Mouse (Mus musculus): ENCODE data around the gene Senp3.

The Senp3 gene

DNA sequence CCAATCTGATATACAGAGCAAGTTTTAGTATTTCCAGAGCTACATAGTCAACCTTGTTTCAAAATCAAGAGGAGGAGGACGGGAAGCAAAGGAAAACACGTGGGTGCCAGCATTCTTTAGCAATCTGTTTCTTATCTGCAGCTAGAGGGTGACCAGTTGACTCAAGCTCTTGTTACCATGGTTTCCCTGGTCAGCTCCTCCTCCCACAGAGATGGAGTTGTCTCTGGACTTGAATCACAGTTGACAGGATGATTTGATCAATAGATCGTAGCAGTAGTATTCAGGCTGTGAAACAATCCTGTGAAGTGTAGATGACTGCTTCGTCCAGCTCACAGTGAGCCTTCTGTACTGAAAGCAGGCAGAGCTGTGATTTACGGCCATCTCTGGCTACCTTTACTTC is 34.0 kb upstream of the Senp3 start:
- no peaks in the 10 kb centered on the region for H3K36me3 ChIP-seq (ENCODE audit: insufficient read depth, low read length)
- peaks cover 72% of the 10 kb centered on the region for H3K4me1 ChIP-seq (replicated peaks; ENCODE audit: low read depth, low read length)
- no peaks in the 10 kb centered on the region for H3K27me3 ChIP-seq (ENCODE audit: insufficient read depth, low read length)
- H3K4me3 ChIP-seq (replicated peaks; ENCODE audit: low read length): peak overlapping the region; percentile 71; the same call in 1 of the 2 replicates
- TF ChIP-seq POU5F1 (IDR thresholded peaks at IDR 0.05; ENCODE audit: borderline replicate concordance, low read length) (no peak), NANOG (IDR thresholded peaks at IDR 0.05; ENCODE audit: borderline replicate concordance, low read length) (no peak), CTCF (conservative IDR thresholded peaks at IDR 0.05; ENCODE audit: low read length) (no peak)
- H3K9me3 ChIP-seq (ENCODE audit: low read length): no peaks in the 10 kb centered on the region

DNA sequence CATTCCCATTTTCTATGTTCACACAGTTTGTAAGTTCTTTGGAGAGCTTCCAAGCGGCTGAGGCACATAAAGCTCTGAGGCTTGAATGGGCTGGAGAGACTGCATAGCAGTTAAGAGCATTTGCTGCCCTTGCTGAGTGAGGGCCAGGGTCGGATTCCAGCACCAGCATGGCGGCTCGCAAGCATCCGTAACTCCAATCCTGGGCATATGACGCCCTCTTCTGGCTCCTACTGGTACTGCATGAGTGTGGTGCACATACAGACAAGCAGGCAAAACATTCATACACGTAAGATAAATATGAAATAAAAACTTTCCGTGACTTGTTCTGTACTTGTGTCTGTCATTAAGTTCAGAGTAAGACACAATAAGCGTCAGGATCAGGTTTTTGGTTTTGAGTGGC is 33.6 kb upstream of the Senp3 start:
- H3K27me3 ChIP-seq (ENCODE audit: insufficient read depth, low read length): no peaks in the 10 kb centered on the region
- TF ChIP-seq POU5F1 (IDR thresholded peaks at IDR 0.05; ENCODE audit: borderline replicate concordance, low read length) (no peak), CTCF (conservative IDR thresholded peaks at IDR 0.05; ENCODE audit: low read length) (peak; percentile 98)

DNA sequence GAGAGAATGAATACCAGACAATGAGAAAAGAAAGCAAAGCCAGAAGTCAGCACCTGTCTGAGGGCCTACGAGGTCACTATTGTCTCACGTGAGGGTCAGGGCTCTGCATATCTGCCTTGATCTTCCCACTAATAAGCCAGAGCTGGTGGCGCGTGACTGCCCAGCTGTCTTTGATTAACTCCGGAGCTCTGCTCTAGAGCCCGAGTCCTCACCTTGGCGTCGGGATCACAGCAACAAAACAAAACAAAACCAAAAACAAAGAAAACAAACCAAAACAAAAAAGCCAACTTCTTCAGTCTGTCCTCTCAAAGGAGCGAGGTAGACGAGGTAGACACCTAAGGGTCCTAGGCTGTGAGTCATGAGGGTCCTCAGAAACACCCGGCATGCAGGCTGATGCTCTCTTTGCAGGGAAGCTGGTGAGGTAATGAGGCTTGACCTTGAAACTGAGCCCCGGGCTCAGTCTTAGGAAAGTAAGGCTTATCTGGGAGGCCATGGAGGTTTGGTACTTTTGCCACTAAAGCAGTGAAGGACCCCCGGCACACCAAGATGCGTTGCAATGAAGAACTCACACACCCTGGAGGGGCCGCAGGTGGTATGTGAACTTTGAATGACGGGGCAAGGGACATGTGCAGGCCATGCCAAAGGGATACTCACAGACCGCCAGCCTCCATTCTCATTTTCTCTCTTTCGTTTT is 32.9 kb upstream of the Senp3 start:
- TF ChIP-seq NANOG (IDR thresholded peaks at IDR 0.05; ENCODE audit: borderline replicate concordance, low read length) (no peak; the same call in 1 of the 2 replicates), POU5F1 (IDR thresholded peaks at IDR 0.05; ENCODE audit: borderline replicate concordance, low read length) (no peak), CTCF (conservative IDR thresholded peaks at IDR 0.05; ENCODE audit: low read length) (no peak)
- Histone ChIP-seq H3K27me3 (ENCODE audit: insufficient read depth, low read length) (no peaks in the 10 kb centered on the region), H3K4me1 (replicated peaks; ENCODE audit: low read depth, low read length) (peaks cover 77% of the 10 kb centered on the region), H3K9me3 (ENCODE audit: low read length) (no peaks in the 10 kb centered on the region), H3K36me3 (ENCODE audit: insufficient read depth, low read length) (no peaks in the 10 kb centered on the region), H3K4me3 (replicated peaks; ENCODE audit: low read length) (peak overlapping the region; percentile 71)

More for the DNA sequence above, 33.6 kb upstream of the Senp3 start:
- peak overlapping the region; percentile 71 for H3K4me3 ChIP-seq (replicated peaks; ENCODE audit: low read length)
- peaks cover 73% of the 10 kb centered on the region for H3K4me1 ChIP-seq (replicated peaks; ENCODE audit: low read depth, low read length)
- H3K36me3 ChIP-seq (ENCODE audit: insufficient read depth, low read length): no peaks in the 10 kb centered on the region
- H3K9me3 ChIP-seq (ENCODE audit: low read length): no peaks in the 10 kb centered on the region

DNA sequence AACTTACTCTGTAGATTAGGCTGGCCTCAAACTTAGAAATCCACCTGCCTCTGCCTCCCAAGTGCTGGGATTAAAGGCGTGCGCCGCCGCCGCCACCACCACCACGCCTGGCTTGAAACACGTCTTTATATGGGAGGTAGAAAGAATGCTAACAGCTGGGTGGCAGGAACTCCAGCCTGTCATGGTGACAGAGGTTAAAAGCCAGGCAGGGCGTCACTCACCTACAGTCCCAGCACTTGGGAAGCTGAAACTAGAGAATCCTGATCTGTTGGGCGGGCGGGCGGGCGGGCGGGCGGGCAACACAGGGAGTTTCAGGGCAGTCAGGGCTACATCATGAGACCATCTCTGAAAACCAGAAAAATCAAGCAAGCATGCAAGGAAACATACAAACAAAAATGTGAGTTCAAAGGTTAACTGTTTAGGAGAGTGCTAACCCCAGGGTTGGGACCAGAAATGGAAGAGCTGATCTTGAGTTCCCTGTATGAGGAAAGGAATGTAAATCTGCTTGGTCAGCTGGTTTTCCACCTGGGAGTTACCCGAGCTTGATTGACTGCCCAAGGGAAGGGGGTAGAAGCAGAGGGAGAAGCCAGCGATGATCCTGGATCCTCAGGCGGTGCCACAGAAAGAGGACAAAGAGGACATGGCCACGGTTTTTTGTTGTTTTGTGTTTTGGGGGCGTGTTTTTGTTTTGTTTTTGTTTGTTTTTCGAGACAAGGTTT is 31.2 kb upstream of the Senp3 start:
- Histone ChIP-seq H3K27me3 (ENCODE audit: insufficient read depth, low read length) (no peaks in the 10 kb centered on the region), H3K36me3 (ENCODE audit: insufficient read depth, low read length) (no peaks in the 10 kb centered on the region), H3K4me3 (replicated peaks; ENCODE audit: low read length) (peak overlapping the region; percentile 45), H3K9me3 (ENCODE audit: low read length) (no peaks in the 10 kb centered on the region), H3K4me1 (replicated peaks; ENCODE audit: low read depth, low read length) (peaks cover 79% of the 10 kb centered on the region)
- TF ChIP-seq POU5F1 (IDR thresholded peaks at IDR 0.05; ENCODE audit: borderline replicate concordance, low read length): no peak
- no peak for TF ChIP-seq CTCF (conservative IDR thresholded peaks at IDR 0.05; ENCODE audit: low read length)
- TF ChIP-seq NANOG (IDR thresholded peaks at IDR 0.05; ENCODE audit: borderline replicate concordance, low read length): no peak

DNA sequence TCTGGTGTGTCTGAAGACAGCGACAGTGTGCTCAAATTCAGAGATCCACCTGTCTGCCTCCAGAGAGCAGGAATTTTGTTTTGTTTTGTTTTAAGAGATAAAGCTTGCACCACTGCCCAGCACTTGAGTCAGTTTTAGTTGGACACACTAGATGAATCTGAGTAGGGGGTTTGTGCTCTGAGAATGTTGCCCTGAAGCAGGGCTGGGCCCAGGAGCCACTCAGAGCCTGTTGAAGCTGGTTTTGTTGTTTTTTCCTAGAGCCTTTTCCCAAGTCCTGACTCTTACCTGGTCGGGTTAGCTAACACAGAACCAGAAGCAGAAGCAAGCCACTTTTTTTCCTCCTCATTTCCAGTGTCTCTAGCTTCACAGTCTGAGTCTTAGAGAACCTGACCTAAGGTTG is 29.2 kb upstream of the Senp3 start:
- no peaks in the 10 kb centered on the region for H3K9me3 ChIP-seq (ENCODE audit: low read length)
- no peak overlapping the region for H3K4me3 ChIP-seq (replicated peaks; ENCODE audit: low read length)
- H3K36me3 ChIP-seq (ENCODE audit: insufficient read depth, low read length): no peaks in the 10 kb centered on the region
- TF ChIP-seq POU5F1 (IDR thresholded peaks at IDR 0.05; ENCODE audit: borderline replicate concordance, low read length) (no peak), CTCF (conservative IDR thresholded peaks at IDR 0.05; ENCODE audit: low read length) (no peak), NANOG (IDR thresholded peaks at IDR 0.05; ENCODE audit: borderline replicate concordance, low read length) (no peak)
- H3K27me3 ChIP-seq (ENCODE audit: insufficient read depth, low read length): no peaks in the 10 kb centered on the region
- peaks cover 85% of the 10 kb centered on the region for H3K4me1 ChIP-seq (replicated peaks; ENCODE audit: low read depth, low read length)

DNA sequence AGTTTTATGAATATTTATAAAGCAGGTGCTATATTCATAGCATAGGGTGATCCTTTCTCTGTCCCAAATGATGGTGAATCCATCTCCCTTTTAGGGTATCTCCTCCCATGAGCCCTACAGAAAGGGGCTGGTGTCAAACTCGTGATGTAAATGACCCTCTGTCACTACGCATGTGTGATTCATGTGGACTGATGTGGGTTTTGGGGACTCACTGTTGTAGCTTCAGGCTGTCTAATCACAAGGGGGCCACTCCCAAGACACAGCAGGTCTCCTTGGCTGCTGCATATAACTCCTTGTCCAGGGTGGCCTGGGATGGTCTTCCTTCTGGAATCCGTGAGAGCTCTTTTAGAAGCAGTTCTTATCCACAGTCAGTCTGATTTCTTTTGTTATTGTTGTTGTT is 28.6 kb upstream of the Senp3 start:
- no peak overlapping the region for H3K4me3 ChIP-seq (replicated peaks; ENCODE audit: low read length)
- no peaks in the 10 kb centered on the region for H3K9me3 ChIP-seq (ENCODE audit: low read length)
- no peaks in the 10 kb centered on the region for H3K27me3 ChIP-seq (ENCODE audit: insufficient read depth, low read length)
- TF ChIP-seq CTCF (conservative IDR thresholded peaks at IDR 0.05; ENCODE audit: low read length) (no peak), NANOG (IDR thresholded peaks at IDR 0.05; ENCODE audit: borderline replicate concordance, low read length) (no peak), POU5F1 (IDR thresholded peaks at IDR 0.05; ENCODE audit: borderline replicate concordance, low read length) (no peak)
- peaks cover 82% of the 10 kb centered on the region for H3K4me1 ChIP-seq (replicated peaks; ENCODE audit: low read depth, low read length)
- H3K36me3 ChIP-seq (ENCODE audit: insufficient read depth, low read length): no peaks in the 10 kb centered on the region

DNA sequence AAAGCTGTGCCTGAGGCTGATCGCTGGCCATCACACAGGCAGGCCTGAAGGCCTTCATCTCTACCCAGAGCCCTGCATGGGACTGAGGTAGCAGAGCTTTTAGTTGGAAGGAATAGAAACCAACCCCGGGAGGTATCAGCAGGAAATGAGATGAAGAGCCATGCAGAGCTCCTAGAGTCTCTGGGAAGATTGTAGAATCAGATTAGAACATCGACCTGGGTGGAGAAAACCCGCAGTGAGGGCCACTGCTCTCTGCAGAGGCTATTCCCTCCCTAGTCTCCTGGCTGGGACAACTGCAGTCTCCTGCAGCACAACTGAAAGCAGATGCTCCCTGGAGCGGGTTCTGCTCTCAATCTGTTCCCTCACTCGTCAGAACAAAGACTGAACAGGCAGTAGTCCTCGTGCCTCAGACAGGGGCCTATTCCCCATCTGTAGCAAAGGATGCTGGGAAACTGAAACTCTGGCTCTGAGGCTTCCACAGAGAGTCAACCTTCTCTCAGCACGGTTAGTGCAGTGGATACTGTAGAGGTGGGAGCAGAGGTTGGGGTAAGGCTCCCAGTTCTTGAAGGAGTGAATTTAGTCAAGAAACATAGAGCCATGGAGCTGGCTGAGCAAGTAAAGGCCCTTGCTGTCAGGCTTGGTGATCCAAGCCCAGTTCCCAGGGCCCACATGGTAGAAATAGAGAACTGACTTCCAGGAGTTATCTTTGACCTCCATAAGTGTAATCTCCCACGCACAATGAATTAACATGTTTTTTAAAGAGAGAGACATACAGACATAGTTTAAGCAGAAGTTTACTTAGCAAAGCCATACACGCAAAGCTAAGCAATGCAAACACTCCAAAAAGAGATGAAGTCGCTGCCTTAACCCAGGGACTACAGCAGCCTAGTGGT is 27.9 kb upstream of the Senp3 start:
- no peaks in the 10 kb centered on the region for H3K27me3 ChIP-seq (ENCODE audit: insufficient read depth, low read length)
- no peak for TF ChIP-seq NANOG (IDR thresholded peaks at IDR 0.05; ENCODE audit: borderline replicate concordance, low read length)
- no peak for TF ChIP-seq CTCF (conservative IDR thresholded peaks at IDR 0.05; ENCODE audit: low read length)
- TF ChIP-seq POU5F1 (IDR thresholded peaks at IDR 0.05; ENCODE audit: borderline replicate concordance, low read length): no peak
- no peaks in the 10 kb centered on the region for H3K9me3 ChIP-seq (ENCODE audit: low read length)
- H3K36me3 ChIP-seq (ENCODE audit: insufficient read depth, low read length): no peaks in the 10 kb centered on the region
- H3K4me1 ChIP-seq (replicated peaks; ENCODE audit: low read depth, low read length): peaks cover 82% of the 10 kb centered on the region
- peak overlapping the region; percentile 35 for H3K4me3 ChIP-seq (replicated peaks; ENCODE audit: low read length)
